Mouse (Mus musculus) heart, adult 2 months (tissue): Measurements from ENCODE around the gene Pigb.

Source experiments
- CTCF ChIP-seq: fragments of 200-600 bp; IDR thresholded peaks from 2 replicates; pipeline ENCODE4 v1.8.1; 2022; ENCODE audit warnings: antibody characterized with exemption, mild to moderate bottlenecking, moderate library complexity
- EP300 ChIP-seq: fragments of 200-500 bp; IDR thresholded peaks from 2 replicates; pipeline ENCODE4 v1.6.1; 2011; ENCODE audit warnings: low read depth, low read length, control low read depth; ENCODE audit not compliant: insufficient read depth
- POLR2A ChIP-seq: fragments of 200-500 bp; IDR thresholded peaks from 2 replicates; pipeline ENCODE4 v1.6.1; 2011; ENCODE audit warnings: mild to moderate bottlenecking, low read depth, low read length, control low read depth; ENCODE audit not compliant: insufficient read depth

- TF ChIP-seq POLR2A (no peak), CTCF (no peak), EP300 (no peak)
These were observed at the start of gene Pigb for GRCm38 (mm10) chr9:73040080-73040479.
